Mouse (Mus musculus) thymus, adult 2 months (tissue): Measurements from ENCODE around the gene Slc16a11. TPM values are rescaled to one million over a fixed set of nuclear protein-coding genes. Genes with fewer than 3 reads are reported as not detected.

Experiments
- DNase-seq: peaks from one replicate; pipeline ENCODE4 v3.0.0; 2021
- H3K27ac ChIP-seq: fragments of 200-500 bp; 2 replicates; pipeline ENCODE4 v1.5.1; 2012; ENCODE audit warnings: low read length, control low read depth; ENCODE audit not compliant: control insufficient read depth, insufficient read depth
- H3K27me3 ChIP-seq: fragments of 200-500 bp; 2 replicates; pipeline ENCODE4 v1.6.1; 2012; ENCODE audit warnings: mild to moderate bottlenecking, low read length, moderate library complexity, mixed read lengths; ENCODE audit not compliant: control insufficient read depth, insufficient read depth
- H3K36me3 ChIP-seq: fragments of 200-500 bp; 2 replicates; pipeline ENCODE4 v1.6.1; 2012; ENCODE audit warnings: mild to moderate bottlenecking, low read length, moderate library complexity; ENCODE audit not compliant: control insufficient read depth, insufficient read depth
- H3K4me1 ChIP-seq: fragments of 200-500 bp; replicated peaks from 2 replicates; pipeline ENCODE4 v1.6.1; 2012; ENCODE audit warnings: low read length; ENCODE audit not compliant: control insufficient read depth, insufficient read depth
- H3K4me3 ChIP-seq: fragments of 200-500 bp; 2 replicates; pipeline ENCODE4 v1.5.1; 2012; ENCODE audit warnings: mild to moderate bottlenecking, low read length, control low read depth, moderate library complexity; ENCODE audit not compliant: control insufficient read depth, insufficient read depth
- CTCF ChIP-seq: fragments of 200-500 bp; IDR thresholded peaks from 2 replicates; pipeline ENCODE4 v1.5.1; 2012; ENCODE audit warnings: mild to moderate bottlenecking, control low read depth, low read length, moderate library complexity, borderline replicate concordance; ENCODE audit not compliant: control insufficient read depth, poor library complexity, insufficient read depth; ENCODE audit errors: extremely low read depth
- POLR2A ChIP-seq: fragments of 200-500 bp; IDR thresholded peaks from 2 replicates; pipeline ENCODE4 v1.6.1; 2012; ENCODE audit warnings: mild to moderate bottlenecking, low read length, control low read depth, moderate library complexity; ENCODE audit not compliant: control insufficient read depth, poor library complexity, insufficient read depth; ENCODE audit errors: extremely low read depth
- WGBS: fragments of 180-500 bp; shearing (Covaris S2); methylation state at CpG from one replicate; pipeline ENCODE4 v1.1.7; 2018; 5-methylcytosine and 5-hydroxymethylcytosine counted together
- polyA plus RNA-seq: library from polyadenylated mRNA; depleted of rRNA; stranded (reverse); fragments of >200 nt; gene quantifications from 2 replicates; pipeline ENCODE4 v1.2.3, GENCODE M21; 2012

Slc16a11 gene
- polyA plus RNA-seq, 1 experiment, result 5.3 TPM

DNA sequence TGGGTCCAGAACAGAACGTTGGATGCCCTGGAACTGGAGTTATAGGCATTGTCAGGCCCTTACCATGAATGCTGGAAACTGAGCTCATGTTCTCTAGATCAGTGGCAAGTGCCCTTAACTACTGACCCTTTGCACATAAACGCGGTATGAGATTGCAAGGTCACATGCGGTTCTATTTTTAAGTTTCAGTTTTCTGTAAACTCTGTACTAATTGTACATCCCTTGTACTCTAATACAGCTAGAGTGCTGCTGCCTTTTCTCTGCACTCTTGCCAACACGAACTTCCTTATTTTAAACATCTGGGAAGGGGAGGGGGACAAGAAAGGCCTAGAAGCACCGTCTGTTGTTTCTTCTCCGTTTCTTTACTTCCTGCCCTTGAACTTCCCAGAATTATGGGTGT lies 27.4 kb upstream of the Slc16a11 start:
- no peak for TF ChIP-seq CTCF
- no peak for TF ChIP-seq POLR2A
- no peak overlapping the region for H3K27ac ChIP-seq
- H3K27me3 ChIP-seq, result no peaks in the 10 kb centered on the region
- WGBS, result 20% methylated on average over 7 of the region's 7 CpGs
- no peak for DNase-seq
- H3K4me3 ChIP-seq, result no peak overlapping the region
- H3K4me1 ChIP-seq, result no peaks in the 10 kb centered on the region
- no peaks in the 10 kb centered on the region for H3K36me3 ChIP-seq

DNA sequence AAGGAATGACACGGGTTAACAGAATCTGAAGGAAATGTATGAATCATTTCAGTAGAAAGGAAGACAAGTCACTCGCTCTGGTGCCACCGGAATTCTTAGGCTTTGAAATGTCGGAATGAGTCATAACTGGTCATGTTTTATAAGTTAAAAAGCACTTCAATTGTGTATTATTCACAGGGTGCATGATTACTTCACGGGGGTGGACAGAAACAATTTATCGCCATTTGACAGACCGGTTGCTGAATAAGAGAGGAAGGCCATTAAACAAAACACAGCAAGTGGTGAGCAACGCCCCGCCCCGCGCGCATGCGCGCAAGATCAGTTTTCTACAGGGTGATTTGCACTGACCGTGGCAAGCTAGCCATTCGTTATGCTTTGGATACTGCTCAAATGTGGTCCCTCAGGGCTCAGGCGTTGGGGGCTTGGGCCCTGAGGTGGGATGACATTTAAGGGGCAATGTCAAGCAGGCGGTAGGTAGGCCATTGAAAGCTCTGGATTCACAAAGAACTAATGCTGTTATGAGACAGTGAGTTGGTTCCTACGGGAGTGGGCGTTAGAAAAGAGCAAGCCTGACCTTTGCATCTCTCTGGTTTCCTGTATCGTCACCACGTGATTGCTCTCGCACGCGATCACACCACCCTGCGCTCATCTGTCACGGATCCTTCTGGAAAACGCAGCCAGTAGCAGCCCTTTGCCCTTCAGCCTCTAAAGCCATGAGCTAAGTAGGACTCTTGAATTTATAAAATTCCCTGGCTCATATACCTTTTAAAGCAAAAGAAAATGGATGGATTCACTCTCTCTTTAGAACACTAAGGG lies 23.0 kb upstream of the Slc16a11 start:
- DNase-seq, result no peak
- no peak overlapping the region for H3K27ac ChIP-seq
- H3K4me1 ChIP-seq, result no peaks in the 10 kb centered on the region
- no peak overlapping the region for H3K4me3 ChIP-seq
- H3K27me3 ChIP-seq, result no peaks in the 10 kb centered on the region
- H3K36me3 ChIP-seq, result no peaks in the 10 kb centered on the region
- TF ChIP-seq CTCF (no peak), POLR2A (no peak)
- WGBS, result 95% methylated on average over 28 of the region's 28 CpGs

DNA sequence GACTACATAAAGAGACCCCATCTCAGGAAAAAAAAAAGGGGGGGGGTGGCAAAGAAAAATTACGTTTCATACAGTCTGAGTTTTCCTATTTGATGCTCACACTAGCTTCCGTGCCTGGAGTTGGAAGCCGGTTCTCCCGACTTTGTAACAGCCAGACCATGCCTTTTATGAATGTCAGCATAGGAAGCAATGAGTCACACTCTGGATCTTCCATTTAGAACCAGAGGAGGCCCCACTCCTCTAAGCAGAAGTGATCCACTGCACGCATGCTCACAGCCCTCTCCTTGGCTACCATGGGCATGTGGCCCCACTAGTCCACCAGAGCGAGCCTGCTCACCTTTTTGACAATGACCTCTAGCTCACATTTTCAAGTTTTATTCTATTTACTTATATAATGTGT lies 21.4 kb upstream of the Slc16a11 start:
- no peaks in the 10 kb centered on the region for H3K27me3 ChIP-seq
- no peak overlapping the region for H3K4me3 ChIP-seq
- no peaks in the 10 kb centered on the region for H3K4me1 ChIP-seq
- TF ChIP-seq CTCF (no peak), POLR2A (no peak)
- no peak overlapping the region for H3K27ac ChIP-seq
- no peak for DNase-seq
- H3K36me3 ChIP-seq, result no peaks in the 10 kb centered on the region
- WGBS, result 91% methylated on average over 6 of the region's 6 CpGs

DNA sequence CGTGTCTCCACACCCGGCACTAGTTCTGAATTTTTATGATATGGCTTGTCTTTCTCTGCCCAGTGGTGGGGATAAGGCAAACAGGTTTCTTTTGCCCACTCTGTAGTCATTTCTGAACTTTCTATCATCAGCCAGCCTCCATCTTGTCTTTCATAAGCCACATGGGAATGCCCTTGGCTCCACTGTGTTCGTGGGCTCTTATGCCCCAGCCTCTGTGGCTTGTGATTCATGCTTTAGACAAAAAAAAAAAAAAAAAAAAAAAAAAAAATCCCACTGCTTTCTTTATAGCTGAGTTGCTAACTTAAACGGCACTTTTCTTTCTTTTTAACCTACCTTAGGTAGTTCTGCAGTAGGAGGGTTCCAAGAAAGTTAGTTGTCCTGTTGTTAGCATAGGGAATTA lies 20.4 kb upstream of the Slc16a11 start:
- DNase-seq, result no peak
- no peak overlapping the region for H3K27ac ChIP-seq
- 68% methylated on average over 4 of the region's 4 CpGs for WGBS
- H3K4me1 ChIP-seq, result no peaks in the 10 kb centered on the region
- TF ChIP-seq POLR2A (no peak), CTCF (no peak)
- no peak overlapping the region for H3K4me3 ChIP-seq
- H3K27me3 ChIP-seq, result no peaks in the 10 kb centered on the region
- no peaks in the 10 kb centered on the region for H3K36me3 ChIP-seq

DNA sequence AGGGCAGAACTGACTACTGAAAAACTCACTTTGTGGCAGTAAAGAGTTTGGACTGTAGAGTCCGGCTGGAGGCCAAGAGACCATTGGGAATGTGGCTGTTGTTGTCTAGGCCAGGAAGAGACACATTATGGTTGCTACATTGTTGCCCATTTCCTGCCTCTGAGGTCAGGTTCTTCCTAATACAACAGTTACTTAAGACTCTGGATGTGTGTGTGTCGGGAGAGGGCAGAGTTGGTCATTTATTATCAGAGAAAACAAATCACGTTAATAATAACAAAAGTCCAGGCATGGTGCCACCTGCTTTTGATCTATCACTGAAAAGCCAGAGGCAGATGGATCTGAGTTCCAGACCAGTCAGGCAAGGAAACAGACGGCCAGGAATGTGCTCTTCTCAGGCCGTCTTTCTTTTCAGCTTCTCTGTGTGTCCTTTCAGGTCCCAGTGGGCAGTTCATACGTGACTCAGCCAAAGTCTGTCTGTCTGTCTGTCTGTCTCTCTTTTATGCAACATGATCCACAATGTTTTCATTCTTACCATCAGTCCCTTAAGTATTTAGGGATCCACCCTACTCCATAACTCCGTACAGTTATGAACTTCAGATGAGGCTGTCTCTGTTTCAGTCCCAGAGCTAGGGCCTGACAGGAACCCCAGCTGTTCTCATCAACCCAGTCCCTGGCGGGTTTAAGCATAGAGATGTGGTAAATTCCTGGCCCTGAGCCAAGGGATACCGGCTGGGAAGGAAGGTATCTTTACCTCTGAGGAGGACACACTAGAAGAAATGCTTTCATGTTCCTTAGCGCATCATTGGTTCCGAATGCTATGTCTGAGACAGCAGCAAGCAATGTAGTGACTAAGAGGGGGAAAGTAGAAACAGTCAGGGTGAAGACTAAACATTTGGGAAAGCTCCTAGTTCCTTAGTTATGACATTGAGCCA lies 18.9 kb upstream of the Slc16a11 start:
- Histone ChIP-seq H3K36me3 (no peaks in the 10 kb centered on the region), H3K27ac (no peak overlapping the region), H3K27me3 (no peaks in the 10 kb centered on the region), H3K4me1 (no peaks in the 10 kb centered on the region), H3K4me3 (no peak overlapping the region)
- TF ChIP-seq POLR2A, result no peak
- TF ChIP-seq CTCF, result no peak
- DNase-seq, result no peak
- WGBS, result 69% methylated on average over 11 of the region's 11 CpGs

DNA sequence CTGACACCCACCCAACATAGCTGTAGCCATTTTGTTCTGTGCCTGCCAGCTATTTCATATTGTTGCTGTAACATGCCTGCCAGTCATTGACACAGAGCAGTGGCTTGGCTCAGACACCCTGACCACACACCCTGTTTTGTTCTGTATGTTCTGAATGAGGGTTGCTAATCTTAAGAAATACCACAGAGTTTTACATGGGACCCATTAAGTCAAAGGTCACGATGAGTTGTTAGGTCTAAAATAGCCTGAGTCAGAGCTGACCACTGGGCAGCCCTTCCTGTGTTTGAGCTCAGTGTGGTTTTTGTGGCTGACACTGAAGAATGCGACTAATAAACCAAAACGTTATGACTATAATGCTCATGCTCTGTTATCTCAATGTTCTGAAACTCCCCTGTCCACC lies 14.2 kb upstream of the Slc16a11 start:
- H3K27me3 ChIP-seq, result no peaks in the 10 kb centered on the region
- no peak for DNase-seq
- WGBS, result 52% methylated on average over 3 of the region's 3 CpGs
- no peaks in the 10 kb centered on the region for H3K4me1 ChIP-seq
- H3K36me3 ChIP-seq, result no peaks in the 10 kb centered on the region
- no peak for TF ChIP-seq POLR2A
- TF ChIP-seq CTCF, result no peak
- no peak overlapping the region for H3K4me3 ChIP-seq
- no peak overlapping the region for H3K27ac ChIP-seq
